Mouse (Mus musculus): ENCODE data around the gene Sspo. TPM values are rescaled to one million over a fixed set of nuclear protein-coding genes. Genes with fewer than 3 reads are reported as not detected.
A peak's percentile ranks its signal among the peaks of the same experiment; 100 is the strongest.
"Not testable (repeated sequence)": the region's sequence is repeated elsewhere in the genome, so short reads cannot be mapped to it uniquely, and the experiment has no call there.

The Sspo gene
- polyA plus RNA-seq, 1 experiment from 2014 or later = 0.40 TPM

DNA sequence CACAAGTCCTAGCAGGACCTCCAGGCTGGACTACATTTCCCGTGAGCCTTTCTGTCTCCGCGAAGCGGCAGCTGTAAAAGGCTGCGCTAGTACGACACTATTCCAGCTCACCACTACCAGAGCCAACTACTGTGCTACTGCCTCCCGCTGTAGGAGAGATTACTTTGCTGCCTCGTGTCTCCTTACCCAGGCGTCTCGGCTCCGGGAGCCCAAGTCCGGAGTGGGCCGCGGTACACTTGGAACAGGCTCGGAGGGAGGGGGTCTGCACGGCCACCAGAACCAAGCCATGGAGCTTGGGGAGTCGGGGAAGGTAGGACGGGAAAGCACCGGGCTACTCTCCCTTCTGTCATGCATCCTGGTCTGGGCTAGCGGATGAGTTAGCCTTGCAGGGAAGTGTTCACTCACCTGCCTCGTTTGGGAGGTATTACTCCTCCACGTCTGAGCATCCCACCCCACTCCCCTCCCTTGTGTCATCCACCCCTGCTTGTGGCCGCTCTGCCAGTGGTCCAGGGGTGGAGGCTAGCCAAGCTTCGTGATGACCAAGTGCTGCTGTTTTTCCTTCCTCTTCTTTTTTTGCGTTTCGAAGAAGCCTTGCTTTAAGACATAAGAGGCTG, 56.3 kb downstream of the Sspo start:
- Histone ChIP-seq H3K27me3 (no peaks in the 10 kb centered on the region), H3K27ac (0 out of 2 replicates have a peak overlapping the region, but pooled peaks have one; percentile 42)

DNA sequence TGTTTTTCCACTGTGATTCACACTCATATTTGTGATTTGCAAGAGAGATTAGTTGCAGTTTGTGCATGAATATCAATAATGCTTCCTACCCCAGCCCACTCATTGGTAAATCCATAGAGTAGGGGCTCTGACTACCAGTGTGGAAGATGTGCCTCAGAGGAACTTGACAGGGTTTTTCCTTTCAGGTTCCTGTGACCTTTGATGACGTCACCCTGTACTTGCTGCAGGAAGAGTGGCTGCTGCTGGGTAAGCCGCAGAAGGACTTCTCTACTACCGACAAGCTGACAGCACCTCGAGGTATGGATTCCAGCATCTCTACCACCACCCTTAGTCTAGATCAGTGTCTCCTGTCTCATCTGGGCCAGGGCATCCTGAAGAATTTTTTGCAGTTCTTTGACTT, 60.1 kb downstream of the Sspo start:
- no peaks in the 10 kb centered on the region for H3K27me3 ChIP-seq
- no peak overlapping the region for H3K4me3 ChIP-seq (replicated peaks)
- H3K9me3 ChIP-seq = no peaks in the 10 kb centered on the region
- no peak for ATAC-seq (ENCODE audit: low FRiP score)
- no peak overlapping the region for H3K27ac ChIP-seq
- H3K4me2 ChIP-seq = no peak overlapping the region
- peaks cover 12% of the 10 kb centered on the region for H3K4me1 ChIP-seq
- H3K9ac ChIP-seq = no peak overlapping the region
- 84% methylated on average over 4 of the region's 4 CpGs for WGBS
- H3K36me3 ChIP-seq (replicated peaks) = peaks cover 18% of the 10 kb centered on the region

More for the DNA sequence above, 56.3 kb downstream of the Sspo start:
- H3K36me3 ChIP-seq (replicated peaks) = 0 out of 2 replicates have a peak, but pooled peaks cover 3% of the 10 kb centered on the region
- H3K9me3 ChIP-seq = no peaks in the 10 kb centered on the region
- H3K4me2 ChIP-seq = peak overlapping the region; percentile 93
- peaks cover 12% of the 10 kb centered on the region for H3K4me1 ChIP-seq
- peak overlapping the region; percentile 65 for H3K4me3 ChIP-seq (replicated peaks)
- ATAC-seq (ENCODE audit: low FRiP score) = peak; percentile 96
- WGBS = under 1% methylated on average over 26 of the region's 26 CpGs
- peak overlapping the region; percentile 65 for H3K9ac ChIP-seq

DNA sequence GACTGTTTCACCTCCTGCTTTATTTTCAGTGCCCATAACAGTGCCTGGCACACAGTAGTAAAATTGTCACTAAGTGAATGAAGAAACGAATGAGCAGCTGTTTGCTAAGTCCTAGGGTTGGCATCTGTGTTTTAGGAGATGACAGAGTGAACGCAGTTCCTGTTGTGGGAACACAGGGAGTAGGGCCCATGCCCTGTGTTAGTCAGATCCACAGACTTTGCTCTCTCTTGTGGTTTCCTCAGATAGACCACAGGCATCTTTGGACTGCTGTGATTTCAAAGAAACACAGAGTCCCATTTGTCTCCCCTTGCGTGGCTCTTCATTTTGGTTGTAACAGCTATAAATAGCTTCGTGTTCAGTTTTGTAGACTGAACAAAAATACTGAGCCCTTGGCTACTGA, 62.4 kb downstream of the Sspo start:
- H3K27ac ChIP-seq = no peak overlapping the region
- whole genome bisulfite sequencing = 87% methylated on average over 4 of the region's 4 CpGs
- H3K4me1 ChIP-seq = peaks cover 3% of the 10 kb centered on the region; the same call in 1 of the 2 replicates
- H3K4me2 ChIP-seq = no peak overlapping the region
- H3K9me3 ChIP-seq = no peaks in the 10 kb centered on the region
- no peak overlapping the region for H3K9ac ChIP-seq
- no peaks in the 10 kb centered on the region for H3K27me3 ChIP-seq
- no peak overlapping the region for H3K4me3 ChIP-seq (replicated peaks)
- ATAC-seq (ENCODE audit: low FRiP score) = no peak
- H3K36me3 ChIP-seq (replicated peaks) = peaks cover 33% of the 10 kb centered on the region

DNA sequence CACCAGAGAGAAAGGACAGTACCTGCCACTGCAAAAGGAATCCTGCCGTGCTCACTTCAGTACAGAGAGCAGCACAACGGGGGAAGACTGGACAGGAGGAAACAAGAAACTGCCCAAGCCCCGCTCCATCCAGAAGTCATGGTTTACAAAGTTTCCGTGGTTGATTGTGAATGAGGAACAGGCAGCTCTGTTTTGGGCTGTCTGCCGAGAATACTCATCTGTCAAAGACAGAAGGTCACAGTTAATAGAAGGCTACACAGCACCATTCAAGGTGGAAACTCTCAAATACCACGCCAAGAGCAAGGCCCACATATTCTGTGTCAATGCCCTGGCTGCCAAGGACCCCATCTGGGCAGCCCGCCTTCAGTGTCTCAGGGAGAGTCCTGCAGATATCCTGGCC, 63.8 kb downstream of the Sspo start:
- H3K27ac ChIP-seq = no peak overlapping the region
- no peaks in the 10 kb centered on the region for H3K9me3 ChIP-seq
- ATAC-seq (ENCODE audit: low FRiP score) = no peak
- no peak overlapping the region for H3K4me2 ChIP-seq
- H3K27me3 ChIP-seq = no peaks in the 10 kb centered on the region
- WGBS = 86% methylated on average over 7 of the region's 7 CpGs
- H3K4me1 ChIP-seq = no peaks in the 10 kb centered on the region
- no peak overlapping the region for H3K4me3 ChIP-seq (replicated peaks)
- H3K9ac ChIP-seq = no peak overlapping the region
- H3K36me3 ChIP-seq (replicated peaks) = peaks cover 48% of the 10 kb centered on the region

DNA sequence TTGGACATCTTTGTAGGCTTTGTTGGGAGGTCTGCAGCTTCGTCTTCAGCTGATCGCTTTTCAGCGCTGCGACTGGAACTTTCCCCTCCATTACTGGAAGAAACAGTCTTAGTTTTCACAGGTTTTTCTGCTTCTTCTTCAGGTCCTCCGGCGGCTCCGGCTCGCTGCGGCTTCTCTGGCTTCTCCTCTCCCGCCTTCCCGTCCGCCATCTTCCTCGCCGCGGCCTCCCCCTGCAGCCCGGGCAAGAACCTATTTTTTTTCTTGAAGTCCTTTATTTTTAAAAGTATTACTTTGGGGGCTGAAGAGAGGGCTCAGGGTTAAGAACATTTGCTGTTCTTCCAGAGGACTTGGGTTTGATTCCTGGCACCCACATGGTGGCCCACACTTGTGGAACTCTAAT, 76.9 kb downstream of the Sspo start:
- not testable (repeated sequence) for H3K27me3 ChIP-seq; H3K4me1 ChIP-seq; H3K9ac ChIP-seq; H3K4me2 ChIP-seq; H3K27ac ChIP-seq; H3K36me3 ChIP-seq (replicated peaks); H3K9me3 ChIP-seq; H3K4me3 ChIP-seq (replicated peaks); ATAC-seq (ENCODE audit: low FRiP score)
- over 99% methylated on average over 16 of the region's 16 CpGs for WGBS

DNA sequence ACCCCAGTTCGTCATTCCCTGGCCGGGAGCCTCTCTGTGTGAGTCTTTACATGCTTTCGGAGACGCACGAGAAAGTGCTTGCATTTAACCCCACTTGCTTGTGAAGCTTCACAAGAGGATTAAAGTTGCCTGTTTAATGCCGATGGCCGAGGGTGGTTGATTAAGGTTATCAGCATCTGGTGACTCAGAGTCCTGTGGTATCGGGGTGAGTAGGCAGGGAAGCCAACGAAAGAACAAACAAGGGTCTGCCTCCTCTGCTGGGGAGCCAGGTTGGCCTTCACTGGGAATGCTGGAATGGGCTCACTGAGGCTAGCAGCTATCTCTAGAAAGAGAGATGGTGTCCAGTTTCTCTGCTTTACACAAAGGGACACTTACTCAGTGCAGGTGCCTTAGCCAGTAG, 79.9 kb downstream of the Sspo start:
- Histone ChIP-seq H3K27me3 (no peaks in the 10 kb centered on the region), H3K9ac (no peak overlapping the region), H3K36me3 (replicated peaks) (no peaks in the 10 kb centered on the region; the same call in 1 of the 2 replicates), H3K4me1 (no peaks in the 10 kb centered on the region), H3K27ac (no peak overlapping the region), H3K4me2 (no peak overlapping the region), H3K9me3 (no peaks in the 10 kb centered on the region), H3K4me3 (replicated peaks) (no peak overlapping the region)
- no peak for ATAC-seq (ENCODE audit: low FRiP score)
- 82% methylated on average over 9 of the region's 9 CpGs for WGBS

DNA sequence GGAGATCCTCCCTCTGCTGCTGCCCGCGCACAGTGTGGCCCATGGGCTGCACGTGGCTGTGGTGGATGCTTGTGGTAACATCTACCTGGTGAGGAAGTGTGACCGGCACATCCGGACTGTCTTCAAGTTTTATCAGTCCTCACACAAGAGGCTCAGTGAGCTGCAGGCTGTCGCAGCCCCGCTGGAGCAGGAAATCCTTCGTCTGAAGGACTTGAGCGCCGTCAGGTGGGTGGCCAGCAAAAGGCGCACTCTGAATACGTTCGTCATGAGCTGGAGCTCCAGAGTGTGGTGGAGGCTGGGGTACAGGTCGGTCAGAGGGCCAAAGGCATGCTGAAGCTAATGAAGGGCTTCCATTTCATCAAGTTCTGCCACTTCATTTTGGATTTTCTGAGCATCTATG, 81.2 kb downstream of the Sspo start:
- no peak for ATAC-seq (ENCODE audit: low FRiP score)
- H3K4me1 ChIP-seq = no peaks in the 10 kb centered on the region
- no peak overlapping the region for H3K4me3 ChIP-seq (replicated peaks)
- H3K36me3 ChIP-seq (replicated peaks) = no peaks in the 10 kb centered on the region; the same call in 1 of the 2 replicates
- H3K27me3 ChIP-seq = no peaks in the 10 kb centered on the region
- 73% methylated on average over 14 of the region's 14 CpGs for WGBS
- no peak overlapping the region for H3K27ac ChIP-seq
- no peaks in the 10 kb centered on the region for H3K9me3 ChIP-seq
- H3K4me2 ChIP-seq = no peak overlapping the region
- H3K9ac ChIP-seq = no peak overlapping the region

DNA sequence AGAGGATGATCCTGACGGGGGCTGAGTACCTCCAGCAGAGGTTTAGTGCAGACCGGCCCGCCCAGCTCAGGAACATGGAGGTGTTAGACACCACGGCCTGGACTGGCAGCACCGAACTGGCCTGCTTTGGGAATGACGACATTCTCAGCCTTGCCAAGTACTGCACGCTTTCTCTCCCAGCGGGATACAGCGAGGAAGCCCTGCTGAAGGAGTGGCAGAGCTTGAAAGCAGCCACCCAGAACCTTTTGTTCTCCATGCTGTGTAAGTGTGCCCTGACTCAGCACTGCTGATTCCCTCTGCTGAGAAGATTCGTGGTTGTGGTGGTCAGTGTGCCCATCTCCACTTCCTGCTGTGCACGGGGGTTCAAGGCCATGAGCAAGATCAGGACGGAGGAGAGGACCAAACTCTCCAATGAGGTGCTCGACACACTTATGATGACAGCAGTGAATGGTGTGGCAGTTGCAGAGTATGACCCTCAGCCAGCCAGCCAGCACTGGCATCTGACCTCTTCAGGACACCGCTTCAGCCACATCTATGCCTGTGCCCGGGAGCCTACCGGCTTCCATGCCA, 81.9 kb downstream of the Sspo start:
- no peak for ATAC-seq (ENCODE audit: low FRiP score)
- WGBS = 92% methylated on average over 16 of the region's 16 CpGs
- Histone ChIP-seq H3K27ac (no peak overlapping the region), H3K36me3 (replicated peaks) (no peaks in the 10 kb centered on the region; the same call in 1 of the 2 replicates), H3K27me3 (no peaks in the 10 kb centered on the region), H3K4me2 (no peak overlapping the region), H3K9ac (no peak overlapping the region), H3K9me3 (no peaks in the 10 kb centered on the region), H3K4me1 (no peaks in the 10 kb centered on the region), H3K4me3 (replicated peaks) (no peak overlapping the region)

DNA sequence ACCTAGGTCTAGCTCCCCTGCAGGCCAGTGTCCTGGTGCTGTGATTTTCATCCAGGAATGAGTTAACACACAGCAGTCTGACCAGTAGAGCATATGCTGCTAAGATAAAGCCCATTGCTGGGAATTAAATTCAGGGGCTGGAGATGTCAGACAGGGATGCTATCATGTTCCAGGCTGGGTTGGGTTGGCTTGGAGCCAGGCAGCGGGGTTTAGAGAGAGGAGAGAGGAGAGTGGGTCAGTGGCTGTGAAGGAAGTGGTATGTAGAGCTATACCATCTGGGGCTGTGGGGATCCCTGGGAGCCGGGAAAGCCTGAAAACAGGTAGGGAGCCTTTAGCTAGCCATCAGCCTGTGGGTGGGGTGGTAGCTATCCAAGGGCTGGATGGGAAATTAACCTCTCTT, 82.8 kb downstream of the Sspo start:
- Histone ChIP-seq H3K27me3 (no peaks in the 10 kb centered on the region), H3K4me2 (no peak overlapping the region), H3K9ac (no peak overlapping the region), H3K4me1 (no peaks in the 10 kb centered on the region), H3K4me3 (replicated peaks) (no peak overlapping the region), H3K27ac (no peak overlapping the region), H3K9me3 (no peaks in the 10 kb centered on the region), H3K36me3 (replicated peaks) (no peaks in the 10 kb centered on the region; the same call in 1 of the 2 replicates)
- 91% methylated on average over 2 of the region's 2 CpGs for WGBS
- ATAC-seq (ENCODE audit: low FRiP score) = no peak

DNA sequence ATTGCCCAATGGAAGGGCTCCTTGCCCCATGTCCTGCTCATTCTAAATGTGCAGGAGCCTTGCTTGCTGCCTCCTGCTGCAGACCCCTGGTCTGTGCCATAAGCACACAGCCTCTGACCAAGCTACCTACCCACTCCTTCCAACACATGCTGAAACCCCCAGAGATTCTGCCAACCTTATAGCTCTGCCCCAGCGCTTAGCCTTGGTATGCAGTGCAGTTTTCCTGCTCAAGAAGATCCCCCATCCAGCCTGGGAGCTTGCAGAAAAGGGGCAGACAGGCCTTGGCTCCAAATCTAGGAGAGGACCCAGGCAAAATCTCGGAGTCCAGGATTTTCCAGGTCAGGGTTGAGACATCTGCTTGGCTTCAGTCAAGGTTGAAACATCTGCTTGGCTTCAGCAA, 85.4 kb downstream of the Sspo start:
- 81% methylated on average over 2 of the region's 2 CpGs for WGBS
- Histone ChIP-seq H3K4me3 (replicated peaks) (no peak overlapping the region), H3K36me3 (replicated peaks) (no peaks in the 10 kb centered on the region; the same call in 1 of the 2 replicates), H3K9ac (no peak overlapping the region), H3K9me3 (no peaks in the 10 kb centered on the region), H3K4me1 (peaks cover 14% of the 10 kb centered on the region), H3K4me2 (no peak overlapping the region), H3K27ac (no peak overlapping the region), H3K27me3 (no peaks in the 10 kb centered on the region)
- no peak for ATAC-seq (ENCODE audit: low FRiP score)

DNA sequence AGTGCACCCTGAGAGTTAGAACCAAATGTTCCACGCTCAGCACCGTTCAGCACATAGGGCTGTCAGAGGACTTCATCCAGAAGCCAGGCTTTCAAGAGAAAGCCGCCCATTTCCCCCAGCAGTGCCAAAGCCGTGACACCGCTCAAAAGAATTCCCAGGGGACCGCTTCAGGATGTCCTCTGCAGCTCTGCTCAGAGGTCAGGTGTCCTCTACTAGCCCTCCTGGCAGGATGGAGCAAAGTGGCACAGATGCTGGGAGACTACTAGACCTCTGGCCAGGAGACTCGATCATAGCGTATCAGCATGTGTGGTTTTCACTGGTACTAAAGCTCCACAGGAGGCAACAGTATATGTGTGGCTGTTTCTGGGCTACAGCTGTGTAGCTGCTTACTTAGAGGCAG, 86.9 kb downstream of the Sspo start:
- WGBS = 81% methylated on average over 8 of the region's 8 CpGs
- peaks cover 3% of the 10 kb centered on the region; the same call in 1 of the 2 replicates for H3K36me3 ChIP-seq (replicated peaks)
- no peak for ATAC-seq (ENCODE audit: low FRiP score)
- no peak overlapping the region for H3K9ac ChIP-seq
- no peaks in the 10 kb centered on the region for H3K27me3 ChIP-seq
- no peak overlapping the region for H3K27ac ChIP-seq
- no peak overlapping the region for H3K4me2 ChIP-seq
- H3K4me3 ChIP-seq (replicated peaks) = no peak overlapping the region
- H3K4me1 ChIP-seq = peaks cover 23% of the 10 kb centered on the region
- H3K9me3 ChIP-seq = no peaks in the 10 kb centered on the region

DNA sequence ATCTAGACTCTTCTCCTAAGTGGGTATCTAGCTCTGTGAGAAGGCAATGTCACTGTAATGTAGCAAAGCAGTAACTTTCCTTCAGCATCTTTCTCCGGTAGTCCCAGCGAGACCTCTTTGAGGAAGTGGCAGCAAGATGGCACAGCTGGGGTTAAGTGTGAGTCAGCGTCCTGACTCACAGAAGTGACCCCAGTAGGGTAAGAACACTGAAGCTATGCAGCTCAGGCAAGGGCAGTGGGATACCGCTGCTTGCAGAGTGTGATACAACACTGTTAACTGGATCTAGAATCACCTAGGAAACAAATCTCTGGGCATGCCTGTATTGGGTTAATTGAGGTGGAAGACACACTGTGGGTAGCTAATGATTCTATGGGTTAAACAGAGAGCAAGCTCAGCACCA, 88.1 kb downstream of the Sspo start:
- Histone ChIP-seq H3K4me3 (replicated peaks) (no peak overlapping the region), H3K27ac (no peak overlapping the region), H3K4me1 (peaks cover 23% of the 10 kb centered on the region), H3K36me3 (replicated peaks) (peaks cover 12% of the 10 kb centered on the region), H3K4me2 (no peak overlapping the region), H3K9ac (no peak overlapping the region), H3K9me3 (no peaks in the 10 kb centered on the region), H3K27me3 (no peaks in the 10 kb centered on the region)
- no peak for ATAC-seq (ENCODE audit: low FRiP score)
- WGBS = 65% methylated on average over 4 of the region's 4 CpGs

All from forebrain, embryonic 12.5 days (tissue).